Mouse (Mus musculus) erythroblast, embryonic 14.5 days (primary cell): ENCODE measurements around the gene Lrrc63. TPM values are rescaled to one million over a fixed set of nuclear protein-coding genes. Genes with fewer than 3 reads are reported as not detected.

Experiments used
- H3K27me3 ChIP-seq: 2 replicates; pipeline ENCODE4 v1.6.1; 2012; ENCODE audit warnings: inconsistent platforms; ENCODE audit not compliant: control insufficient read depth
- H3K36me3 ChIP-seq: 2 replicates; pipeline ENCODE4 v1.6.1; 2012; ENCODE audit warnings: mild to moderate bottlenecking, inconsistent platforms; ENCODE audit not compliant: control insufficient read depth
- H3K4me1 ChIP-seq: 2 replicates; pipeline ENCODE4 v1.6.1; 2012; ENCODE audit warnings: inconsistent platforms; ENCODE audit not compliant: control insufficient read depth
- H3K4me3 ChIP-seq: replicated peaks from 2 replicates; pipeline ENCODE3; 2012; ENCODE audit warnings: moderate library complexity, mild to moderate bottlenecking, inconsistent platforms
- H3K9me3 ChIP-seq: 2 replicates; pipeline ENCODE4 v1.6.1; 2012; ENCODE audit warnings: low read length, inconsistent platforms, mixed read lengths; ENCODE audit not compliant: control insufficient read depth
- GATA1 ChIP-seq: IDR thresholded peaks from 2 replicates; pipeline ENCODE4 v1.6.1; 2012; ENCODE audit warnings: low read length, inconsistent platforms, mixed read lengths
- TAL1 ChIP-seq: IDR thresholded peaks from 3 replicates; pipeline ENCODE4 v1.6.1; 2012; ENCODE audit warnings: low read length, inconsistent platforms, mixed read lengths
- polyA plus RNA-seq: library from polyadenylated mRNA; stranded (reverse); fragments of >175 nt; gene quantifications from 2 replicates; pipeline ENCODE4 v1.2.3, GENCODE M21; 2012

The Lrrc63 gene
- polyA plus RNA-seq, 1 experiment, result not detected

DNA sequence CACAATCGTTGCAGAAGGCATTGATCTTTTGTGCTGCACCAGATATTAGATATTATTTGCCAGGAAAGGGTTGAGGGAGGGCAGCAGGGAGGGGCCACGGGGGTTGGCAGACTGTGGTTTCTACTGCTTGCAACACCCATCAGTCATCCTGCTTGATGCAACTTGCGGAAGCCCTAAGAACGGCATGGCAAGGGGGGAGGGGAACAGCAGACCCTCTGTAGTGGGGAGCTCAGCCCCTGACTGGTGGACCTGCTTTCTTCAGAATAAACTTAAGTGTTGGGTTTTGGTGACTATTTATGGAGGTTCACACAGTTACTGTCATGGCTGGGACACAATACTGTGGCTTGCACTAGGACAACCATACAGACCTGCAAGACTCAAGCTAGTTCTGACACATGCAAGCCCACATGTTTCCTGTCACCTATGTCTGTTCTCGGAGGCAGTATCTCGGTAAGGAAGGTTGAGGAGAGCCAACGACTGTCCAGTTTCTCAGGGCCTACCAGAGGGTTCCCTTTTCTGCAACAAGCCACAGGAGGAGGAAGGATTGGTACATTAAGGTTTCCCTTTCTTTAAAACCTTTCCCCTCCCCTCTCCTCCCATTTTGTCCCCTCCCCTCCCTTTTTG lies 61.2 kb downstream of the Lrrc63 start:
- no peak overlapping the region for H3K4me3 ChIP-seq
- H3K36me3 ChIP-seq, result no peaks in the 10 kb centered on the region
- H3K27me3 ChIP-seq, result peaks cover 6% of the 10 kb centered on the region
- peaks cover 2% of the 10 kb centered on the region; the same call in 1 of the 2 replicates for H3K9me3 ChIP-seq
- no peaks in the 10 kb centered on the region; the same call in 1 of the 2 replicates for H3K4me1 ChIP-seq
- TF ChIP-seq GATA1, result no peak

DNA sequence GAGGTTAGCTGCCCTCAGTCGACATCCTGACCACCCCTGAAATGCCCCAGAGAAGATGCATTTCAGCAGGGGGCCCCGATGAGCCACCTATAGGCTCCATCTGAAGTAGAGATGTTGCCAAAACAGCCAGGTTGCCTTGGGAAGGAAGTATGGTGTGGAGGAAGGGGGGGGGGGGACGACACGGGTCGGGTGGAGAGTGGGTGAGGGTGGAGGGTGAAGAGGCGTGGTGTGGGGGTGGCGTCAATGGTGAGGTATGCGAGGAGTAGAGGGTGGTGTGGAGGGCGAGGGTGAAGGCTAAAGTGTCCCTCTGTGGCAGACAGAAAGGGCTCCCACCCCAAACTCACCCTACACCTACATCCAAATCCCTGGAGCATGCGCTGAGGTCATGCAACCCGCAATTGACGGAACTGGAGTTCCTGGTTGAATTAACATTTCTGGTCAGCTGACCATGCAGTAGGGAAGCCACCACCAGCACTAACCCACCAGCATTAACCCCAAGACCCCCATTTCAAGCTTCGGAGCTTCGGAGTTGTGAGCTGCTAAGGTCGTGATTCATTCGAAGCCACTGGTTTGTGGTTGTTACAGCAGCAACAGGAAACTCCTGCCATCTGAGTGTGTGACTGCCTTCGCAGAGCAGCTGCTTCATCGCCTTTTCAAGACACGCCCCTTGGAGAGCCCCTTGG lies 62.1 kb downstream of the Lrrc63 start:
- Histone ChIP-seq H3K27me3 (peaks cover 6% of the 10 kb centered on the region), H3K4me1 (no peaks in the 10 kb centered on the region; the same call in 1 of the 2 replicates), H3K9me3 (peaks cover 2% of the 10 kb centered on the region; the same call in 1 of the 2 replicates), H3K4me3 (no peak overlapping the region), H3K36me3 (no peaks in the 10 kb centered on the region)
- TF ChIP-seq TAL1, result no peak
- no peak for TF ChIP-seq GATA1

DNA sequence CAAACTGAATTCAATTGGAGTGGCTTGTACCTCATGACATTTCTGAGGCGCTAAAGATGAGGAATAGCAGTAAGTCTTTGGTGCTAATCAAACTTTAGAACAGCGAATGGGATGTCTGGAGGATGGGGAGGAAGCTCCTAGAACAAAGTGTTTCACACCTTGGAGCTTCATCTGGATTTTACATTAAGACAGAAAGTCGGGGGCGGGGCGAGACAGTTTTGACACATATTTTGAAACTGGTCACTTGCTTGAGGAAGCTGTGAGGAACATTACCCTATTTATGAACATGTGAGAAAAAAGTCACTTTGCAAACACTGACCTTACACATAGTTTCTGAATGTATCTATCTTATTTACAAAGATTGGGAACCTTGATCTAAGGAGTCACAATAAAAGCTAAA lies 65.5 kb downstream of the Lrrc63 start:
- Histone ChIP-seq H3K36me3 (no peaks in the 10 kb centered on the region), H3K9me3 (peaks cover 2% of the 10 kb centered on the region; the same call in 1 of the 2 replicates), H3K4me1 (no peaks in the 10 kb centered on the region; the same call in 1 of the 2 replicates), H3K27me3 (peaks cover 6% of the 10 kb centered on the region), H3K4me3 (no peak overlapping the region)
- TF ChIP-seq GATA1, result no peak
- no peak for TF ChIP-seq TAL1

DNA sequence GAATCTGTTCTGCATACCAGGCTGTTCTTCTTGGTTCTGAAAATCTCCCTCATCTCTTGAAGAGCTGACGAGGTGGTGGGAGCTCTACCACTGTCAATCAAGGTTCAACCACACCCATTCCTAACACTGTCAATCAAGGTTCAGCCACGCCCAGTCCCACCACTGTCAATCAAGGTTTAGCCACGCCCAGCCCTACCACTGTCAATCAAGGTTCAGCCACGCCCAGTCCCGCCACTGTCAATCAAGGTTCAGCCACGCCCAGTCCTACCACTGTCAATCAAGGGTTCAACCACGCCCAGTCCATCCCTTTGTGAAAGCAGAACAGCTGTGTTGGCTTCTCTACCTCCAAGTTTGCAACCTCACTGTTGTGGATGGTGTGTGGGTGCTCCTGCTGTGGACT lies 66.2 kb downstream of the Lrrc63 start:
- Histone ChIP-seq H3K4me1 (no peaks in the 10 kb centered on the region; the same call in 1 of the 2 replicates), H3K27me3 (peaks cover 6% of the 10 kb centered on the region), H3K4me3 (no peak overlapping the region), H3K36me3 (no peaks in the 10 kb centered on the region), H3K9me3 (peaks cover 2% of the 10 kb centered on the region; the same call in 1 of the 2 replicates)
- TF ChIP-seq GATA1 (no peak), TAL1 (no peak)

DNA sequence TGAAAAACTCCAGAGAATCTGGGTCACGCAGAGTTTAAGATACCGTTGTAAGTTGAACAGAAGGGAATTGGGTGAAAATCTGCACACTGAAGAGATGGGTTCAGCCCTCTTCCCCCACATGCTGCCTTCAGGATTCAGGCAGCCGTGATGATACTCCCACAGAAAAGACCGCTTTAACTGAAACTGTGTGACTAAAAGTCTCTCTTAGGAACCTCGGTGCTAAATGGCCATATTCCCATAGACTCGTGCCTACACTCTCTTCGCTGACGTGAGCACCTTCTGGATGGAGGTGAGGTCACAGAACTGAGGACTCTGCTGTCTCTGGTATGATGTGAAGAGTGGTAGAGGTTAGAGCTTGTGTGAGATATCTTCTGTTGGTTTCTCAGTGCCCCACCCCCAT lies 66.7 kb downstream of the Lrrc63 start:
- peaks cover 2% of the 10 kb centered on the region; the same call in 1 of the 2 replicates for H3K9me3 ChIP-seq
- peaks cover 5% of the 10 kb centered on the region for H3K27me3 ChIP-seq
- H3K4me3 ChIP-seq, result no peak overlapping the region
- no peaks in the 10 kb centered on the region for H3K36me3 ChIP-seq
- TF ChIP-seq TAL1 (no peak), GATA1 (no peak)
- no peaks in the 10 kb centered on the region; the same call in 1 of the 2 replicates for H3K4me1 ChIP-seq

DNA sequence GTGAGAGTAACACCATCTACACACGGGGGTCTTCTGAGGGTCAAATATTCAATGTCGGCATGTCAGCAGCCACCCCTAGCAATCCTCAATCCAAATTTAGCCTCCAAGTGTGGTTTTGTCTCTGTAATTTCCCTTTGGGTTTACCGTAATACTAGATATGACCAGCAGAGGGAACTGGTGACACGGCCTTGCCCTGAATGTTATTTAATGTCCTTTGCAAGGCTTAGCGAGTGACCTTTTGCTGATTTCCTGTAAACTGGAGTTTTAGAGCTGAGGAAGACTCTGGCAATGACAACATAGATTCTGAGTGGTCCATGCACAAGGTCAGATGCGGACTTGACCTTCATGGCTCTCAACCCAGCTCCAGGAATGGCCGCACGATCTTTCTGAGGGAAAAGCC lies 70.1 kb downstream of the Lrrc63 start:
- Histone ChIP-seq H3K27me3 (no peaks in the 10 kb centered on the region), H3K4me3 (no peak overlapping the region), H3K9me3 (peaks cover 2% of the 10 kb centered on the region; the same call in 1 of the 2 replicates), H3K4me1 (peaks cover 1% of the 10 kb centered on the region), H3K36me3 (no peaks in the 10 kb centered on the region)
- TF ChIP-seq GATA1 (no peak), TAL1 (no peak)

- Histone ChIP-seq H3K36me3 (no peaks in the 10 kb centered on the region), H3K4me1 (peaks cover 1% of the 10 kb centered on the region), H3K9me3 (no peaks in the 10 kb centered on the region), H3K4me3 (no peak overlapping the region), H3K27me3 (no peaks in the 10 kb centered on the region)
- no peak for TF ChIP-seq GATA1
- no peak for TF ChIP-seq TAL1
These were observed 73.7 kb downstream of the Lrrc63 start for GRCm38 (mm10) chr14:75056861-75057431.

- no peaks in the 10 kb centered on the region for H3K9me3 ChIP-seq
- no peak overlapping the region for H3K4me3 ChIP-seq
- peaks cover 1% of the 10 kb centered on the region for H3K4me1 ChIP-seq
- no peaks in the 10 kb centered on the region for H3K27me3 ChIP-seq
- H3K36me3 ChIP-seq, result no peaks in the 10 kb centered on the region
- TF ChIP-seq TAL1, result no peak
- no peak for TF ChIP-seq GATA1
These were observed 76.0 kb downstream of the Lrrc63 start for GRCm38 (mm10) chr14:75054455-75055343.
